Mouse (Mus musculus): ENCODE measurements around the gene Ttc8. TPM values are rescaled to one million over a fixed set of nuclear protein-coding genes. Genes with fewer than 3 reads are reported as not detected.
"Not testable (repeated sequence)": the region's sequence is repeated elsewhere in the genome, so short reads cannot be mapped to it uniquely, and the experiment has no call there.

Gene Ttc8
- polyA plus RNA-seq, 1 experiment from 2014 or later = 3.3 TPM

DNA sequence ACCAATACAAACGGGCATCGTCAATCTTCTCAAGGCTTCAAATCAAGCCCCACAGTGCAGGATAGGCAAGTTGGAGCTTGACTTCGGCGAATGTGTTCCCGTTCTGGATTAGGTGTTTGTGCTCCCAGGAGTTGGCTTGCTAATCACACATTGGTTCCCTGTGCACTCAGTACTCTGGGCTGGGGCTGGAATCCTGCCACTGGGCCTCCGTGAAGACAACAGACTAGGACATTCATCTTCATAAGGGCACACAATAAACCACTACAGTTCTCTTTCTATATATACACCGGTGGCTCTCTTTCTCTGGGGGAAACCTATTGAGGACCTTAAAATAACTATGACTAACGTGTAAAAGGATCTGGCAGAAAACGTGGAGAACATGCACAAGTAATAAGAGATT, 10.3 kb upstream of the Ttc8 start:
- Histone ChIP-seq H3K4me2 (no peak overlapping the region), H3K4me3 (replicated peaks) (no peak overlapping the region), H3K9ac (no peak overlapping the region), H3K27me3 (0 out of 2 replicates have a peak, but pooled peaks cover 3% of the 10 kb centered on the region), H3K4me1 (replicated peaks) (no peaks in the 10 kb centered on the region), H3K9me3 (replicated peaks) (no peaks in the 10 kb centered on the region), H3K36me3 (no peaks in the 10 kb centered on the region), H3K27ac (no peak overlapping the region)
- DNase-seq (no peak), ATAC-seq (ENCODE audit: low read depth) (no peak)
- WGBS (ENCODE audit: insufficient replicate concordance) = 62% methylated on average over 9 of the region's 9 CpGs

GRCm38 (mm10) chr12:98931174-98931573, 10.8 kb downstream of the Ttc8 start:
- Histone ChIP-seq H3K36me3 (no peaks in the 10 kb centered on the region), H3K4me2 (no peak overlapping the region), H3K4me3 (replicated peaks) (no peak overlapping the region), H3K9me3 (replicated peaks) (no peaks in the 10 kb centered on the region), H3K4me1 (replicated peaks) (no peaks in the 10 kb centered on the region), H3K27me3 (no peaks in the 10 kb centered on the region), H3K9ac (no peak overlapping the region), H3K27ac (no peak overlapping the region)
- no peak for DNase-seq
- no peak for ATAC-seq (ENCODE audit: low read depth)
- WGBS (ENCODE audit: insufficient replicate concordance) = 78% methylated on average over 4 of the region's 4 CpGs

DNA sequence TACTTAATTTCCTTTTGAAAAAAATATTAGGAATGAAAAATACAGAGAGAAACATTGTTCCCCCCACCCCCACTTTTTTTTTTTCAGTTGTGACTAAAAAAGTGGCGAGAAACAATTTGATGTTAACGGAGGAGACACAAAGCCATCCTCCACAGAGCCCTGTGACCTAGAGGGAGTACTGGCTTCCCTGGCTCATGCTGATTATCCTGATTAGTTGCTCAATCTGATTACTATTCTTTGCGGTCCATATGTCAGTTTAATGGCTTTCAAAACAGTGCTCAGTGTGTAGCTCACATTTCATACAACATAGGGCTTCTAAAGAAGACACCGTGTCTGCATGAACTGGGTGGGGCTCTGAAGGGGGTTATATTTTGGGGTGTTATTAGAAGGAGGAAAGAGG, 12.1 kb downstream of the Ttc8 start:
- Histone ChIP-seq H3K27ac (no peak overlapping the region), H3K4me2 (no peak overlapping the region), H3K36me3 (no peaks in the 10 kb centered on the region), H3K9ac (no peak overlapping the region), H3K4me3 (replicated peaks) (no peak overlapping the region), H3K4me1 (replicated peaks) (no peaks in the 10 kb centered on the region), H3K27me3 (no peaks in the 10 kb centered on the region), H3K9me3 (replicated peaks) (no peaks in the 10 kb centered on the region)
- no peak for DNase-seq
- WGBS (ENCODE audit: insufficient replicate concordance) = 68% methylated on average over 4 of the region's 4 CpGs
- no peak for ATAC-seq (ENCODE audit: low read depth)

DNA sequence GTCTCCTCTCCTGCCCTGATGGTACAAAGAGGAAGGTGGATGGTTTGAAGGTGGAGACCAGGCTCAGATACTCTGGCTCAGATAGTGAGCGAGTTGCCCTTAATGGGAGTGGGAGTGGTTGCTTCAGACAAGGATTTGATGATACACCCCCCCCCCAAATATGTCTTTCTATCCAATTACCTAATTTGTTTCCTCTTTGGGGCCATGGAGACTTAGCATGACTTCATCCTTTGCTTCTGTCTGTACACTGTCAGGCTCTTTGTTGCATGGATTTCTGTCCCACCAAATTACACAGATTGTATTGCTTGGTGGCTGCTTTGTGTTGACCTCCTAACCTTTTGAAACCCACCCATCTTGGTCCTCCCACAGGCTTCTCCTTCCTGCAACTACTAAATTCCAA, 12.5 kb downstream of the Ttc8 start:
- 92% methylated on average over 1 of the region's 1 CpGs for WGBS (ENCODE audit: insufficient replicate concordance)
- no peaks in the 10 kb centered on the region for H3K4me1 ChIP-seq (replicated peaks)
- H3K4me2 ChIP-seq = no peak overlapping the region
- H3K9ac ChIP-seq = no peak overlapping the region
- H3K27me3 ChIP-seq = no peaks in the 10 kb centered on the region
- DNase-seq = no peak
- no peak overlapping the region for H3K27ac ChIP-seq
- ATAC-seq (ENCODE audit: low read depth) = no peak
- no peaks in the 10 kb centered on the region for H3K36me3 ChIP-seq
- H3K4me3 ChIP-seq (replicated peaks) = no peak overlapping the region
- no peaks in the 10 kb centered on the region for H3K9me3 ChIP-seq (replicated peaks)

DNA sequence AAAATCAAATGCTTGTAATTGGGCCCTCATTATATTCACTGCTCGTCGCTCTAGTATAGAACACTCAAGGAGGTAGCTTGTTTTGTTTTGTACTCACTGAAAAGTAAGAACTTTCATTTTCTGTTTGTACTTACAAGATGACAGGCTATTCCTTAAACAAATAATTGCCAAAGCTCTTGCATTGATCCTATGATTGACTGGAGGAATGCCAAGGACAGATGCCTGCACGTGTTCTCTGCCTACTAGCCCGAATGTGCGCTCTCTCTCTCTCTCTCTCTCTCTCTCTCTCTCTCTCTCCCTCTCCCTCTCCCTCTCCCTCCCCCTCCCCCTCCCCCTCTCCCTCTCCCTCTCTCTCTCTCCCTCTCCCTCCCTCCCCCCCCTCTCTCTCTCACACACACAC, 30.9 kb downstream of the Ttc8 start:
- H3K9ac ChIP-seq; DNase-seq; H3K36me3 ChIP-seq; H3K4me3 ChIP-seq (replicated peaks); H3K9me3 ChIP-seq (replicated peaks); H3K4me2 ChIP-seq; H3K27ac ChIP-seq; H3K4me1 ChIP-seq (replicated peaks); ATAC-seq (ENCODE audit: low read depth); H3K27me3 ChIP-seq: not testable (repeated sequence)
- 69% methylated on average over 5 of the region's 5 CpGs for WGBS (ENCODE audit: insufficient replicate concordance)

DNA sequence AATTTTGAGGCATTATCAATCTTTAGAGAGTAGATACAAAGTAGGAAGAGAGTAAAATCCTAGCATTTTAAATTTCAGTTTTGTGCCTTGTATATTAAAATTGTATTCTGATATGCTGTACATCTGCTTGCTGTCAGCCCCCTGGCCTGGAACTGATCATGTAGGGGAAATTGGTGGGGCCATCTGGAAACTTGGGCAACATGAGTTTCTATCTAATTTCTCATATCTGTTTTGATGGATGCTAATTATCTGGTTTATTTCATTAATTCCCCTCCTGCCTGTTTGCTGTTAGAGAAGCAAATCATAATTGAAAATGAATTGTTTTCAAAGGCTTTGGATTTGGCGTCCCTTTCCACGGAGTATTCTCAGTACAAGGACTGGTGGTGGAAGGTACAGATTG, 36.6 kb downstream of the Ttc8 start:
- 63% methylated on average over 2 of the region's 2 CpGs for WGBS (ENCODE audit: insufficient replicate concordance)

DNA sequence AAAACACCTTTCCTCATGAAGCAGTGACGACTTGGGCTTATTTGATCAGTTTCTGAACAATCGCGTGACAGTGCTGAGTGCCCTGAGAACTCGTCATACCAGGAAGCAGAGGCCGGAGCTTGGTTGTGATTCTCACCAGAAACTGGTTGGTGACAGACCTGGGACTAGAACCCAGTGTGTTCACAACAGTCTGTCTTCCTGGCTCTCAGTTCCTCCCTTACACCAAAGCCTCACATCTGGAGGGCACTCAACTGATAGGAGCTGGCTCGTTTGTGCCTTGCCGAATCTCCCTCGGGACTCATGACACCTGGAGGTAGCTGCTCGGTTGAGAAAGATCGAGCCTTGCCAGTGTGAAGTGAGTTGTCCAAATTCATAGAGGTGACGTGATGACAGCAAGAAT, 37.1 kb downstream of the Ttc8 start:
- Histone ChIP-seq H3K36me3 (no peaks in the 10 kb centered on the region), H3K4me3 (replicated peaks) (no peak overlapping the region), H3K4me2 (no peak overlapping the region), H3K4me1 (replicated peaks) (no peaks in the 10 kb centered on the region), H3K27me3 (no peaks in the 10 kb centered on the region), H3K9ac (no peak overlapping the region), H3K9me3 (replicated peaks) (no peaks in the 10 kb centered on the region), H3K27ac (no peak overlapping the region)
- WGBS (ENCODE audit: insufficient replicate concordance) = 73% methylated on average over 11 of the region's 11 CpGs
- DNase-seq (no peak), ATAC-seq (ENCODE audit: low read depth) (no peak)

More for the DNA sequence above, 36.6 kb downstream of the Ttc8 start:
- H3K4me2 ChIP-seq = no peak overlapping the region
- H3K9me3 ChIP-seq (replicated peaks) = no peaks in the 10 kb centered on the region
- H3K4me3 ChIP-seq (replicated peaks) = no peak overlapping the region
- H3K27ac ChIP-seq = no peak overlapping the region
- H3K36me3 ChIP-seq = no peaks in the 10 kb centered on the region
- H3K4me1 ChIP-seq (replicated peaks) = no peaks in the 10 kb centered on the region
- no peaks in the 10 kb centered on the region for H3K27me3 ChIP-seq
- no peak overlapping the region for H3K9ac ChIP-seq
- ATAC-seq (ENCODE audit: low read depth) (no peak), DNase-seq (no peak)

GRCm38 (mm10) chr12:98961008-98961407, 40.6 kb downstream of the Ttc8 start:
- ATAC-seq (ENCODE audit: low read depth) = no peak
- WGBS (ENCODE audit: insufficient replicate concordance) = 71% methylated on average over 7 of the region's 7 CpGs
- DNase-seq = no peak
- Histone ChIP-seq H3K27ac (no peak overlapping the region), H3K9ac (no peak overlapping the region), H3K4me3 (replicated peaks) (no peak overlapping the region), H3K4me1 (replicated peaks) (no peaks in the 10 kb centered on the region), H3K4me2 (no peak overlapping the region), H3K36me3 (no peaks in the 10 kb centered on the region), H3K9me3 (replicated peaks) (no peaks in the 10 kb centered on the region), H3K27me3 (no peaks in the 10 kb centered on the region)

DNA sequence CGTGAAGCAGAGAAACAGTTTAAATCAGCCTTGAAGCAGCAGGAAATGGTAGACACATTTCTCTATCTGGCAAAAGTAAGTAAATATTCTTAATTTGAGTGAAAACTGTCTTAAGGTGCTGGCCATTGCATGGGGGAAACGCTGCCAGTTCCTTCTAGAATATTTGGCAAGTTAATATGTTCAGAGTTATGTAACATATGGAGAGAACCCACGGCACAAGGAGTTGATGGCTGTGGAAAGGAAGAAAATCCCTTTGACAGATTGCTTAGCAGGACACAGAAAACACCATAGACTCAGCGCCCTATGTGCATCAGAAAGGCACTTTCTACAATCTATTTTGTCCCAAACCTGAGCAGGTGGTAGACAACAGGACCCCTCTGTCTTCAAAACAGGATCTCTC, 41.0 kb downstream of the Ttc8 start:
- Histone ChIP-seq H3K4me1 (replicated peaks) (no peaks in the 10 kb centered on the region), H3K27me3 (no peaks in the 10 kb centered on the region), H3K4me3 (replicated peaks) (no peak overlapping the region), H3K27ac (no peak overlapping the region), H3K9me3 (replicated peaks) (no peaks in the 10 kb centered on the region), H3K36me3 (no peaks in the 10 kb centered on the region), H3K9ac (no peak overlapping the region), H3K4me2 (no peak overlapping the region)
- DNase-seq = no peak
- WGBS (ENCODE audit: insufficient replicate concordance) = 65% methylated on average over 4 of the region's 4 CpGs
- no peak for ATAC-seq (ENCODE audit: low read depth)

DNA sequence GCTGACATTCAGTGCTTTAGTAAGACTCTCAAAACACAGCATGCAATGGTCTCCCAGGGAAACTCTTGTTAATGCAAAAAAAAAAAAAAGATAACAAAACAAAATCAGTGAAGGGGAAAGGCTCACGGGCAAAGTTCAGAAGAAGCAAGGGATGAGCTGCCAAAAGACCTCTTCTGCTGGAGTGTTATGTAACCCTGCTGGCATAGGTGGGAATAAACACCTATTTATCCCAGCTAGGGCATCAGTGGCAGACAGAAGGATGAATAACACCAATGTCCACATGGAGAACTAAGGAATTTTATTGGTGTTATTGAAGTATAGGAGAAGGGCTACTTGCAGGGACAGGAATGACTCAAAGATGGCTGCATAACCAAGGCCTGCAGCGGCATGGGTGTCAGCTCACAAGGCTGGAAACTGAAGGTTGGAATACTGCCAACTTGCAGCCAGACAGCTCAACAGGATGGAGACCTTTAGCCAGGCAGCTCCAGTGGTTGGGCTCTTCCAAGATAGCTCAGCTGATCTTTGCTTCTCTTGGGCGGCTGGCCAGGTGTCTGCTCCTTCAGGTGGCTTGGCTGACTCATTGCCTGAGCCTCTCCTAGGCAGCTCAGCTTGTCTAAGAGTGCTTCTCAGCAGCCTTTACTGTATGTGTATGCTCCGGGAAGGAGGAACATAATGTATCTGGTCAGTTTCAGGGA, 45.2 kb downstream of the Ttc8 start:
- Histone ChIP-seq H3K27me3 (no peaks in the 10 kb centered on the region), H3K36me3 (no peaks in the 10 kb centered on the region), H3K4me1 (replicated peaks) (no peaks in the 10 kb centered on the region), H3K9me3 (replicated peaks) (no peaks in the 10 kb centered on the region), H3K9ac (no peak overlapping the region), H3K4me3 (replicated peaks) (no peak overlapping the region), H3K27ac (no peak overlapping the region), H3K4me2 (no peak overlapping the region)
- no peak for DNase-seq
- no peak for ATAC-seq (ENCODE audit: low read depth)
- 73% methylated on average over 4 of the region's 4 CpGs for WGBS (ENCODE audit: insufficient replicate concordance)

GRCm38 (mm10) chr12:98972291-98972690, 51.9 kb downstream of the Ttc8 start:
- H3K36me3 ChIP-seq = no peaks in the 10 kb centered on the region
- no peaks in the 10 kb centered on the region for H3K4me1 ChIP-seq (replicated peaks)
- WGBS (ENCODE audit: insufficient replicate concordance) = 81% methylated on average over 3 of the region's 3 CpGs
- no peak overlapping the region for H3K4me3 ChIP-seq (replicated peaks)
- H3K27me3 ChIP-seq = no peaks in the 10 kb centered on the region
- no peak overlapping the region for H3K27ac ChIP-seq
- DNase-seq (no peak), ATAC-seq (ENCODE audit: low read depth) (no peak)
- H3K4me2 ChIP-seq = no peak overlapping the region
- H3K9ac ChIP-seq = no peak overlapping the region
- no peaks in the 10 kb centered on the region for H3K9me3 ChIP-seq (replicated peaks)

DNA sequence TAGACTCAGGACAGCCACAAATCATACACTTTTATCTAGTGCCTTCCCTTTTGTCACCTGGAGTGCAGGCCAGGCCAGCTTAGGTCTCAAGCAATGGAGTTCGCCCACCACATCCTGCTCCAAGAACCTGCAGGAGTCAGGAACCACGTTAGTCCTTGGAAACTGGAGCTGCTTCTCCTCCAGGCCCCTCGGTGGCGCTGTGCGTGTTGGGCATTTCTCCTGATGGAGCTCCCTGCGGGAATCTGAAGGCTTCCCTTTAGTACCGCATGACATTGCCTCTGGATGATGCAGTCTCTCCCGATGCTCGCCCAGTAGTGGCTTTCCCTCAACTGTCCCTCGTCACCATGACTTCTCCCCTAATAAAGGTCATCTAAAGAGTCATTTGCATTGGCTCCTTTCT, 53.1 kb downstream of the Ttc8 start:
- Histone ChIP-seq H3K27ac (no peak overlapping the region), H3K9ac (no peak overlapping the region), H3K4me1 (replicated peaks) (no peaks in the 10 kb centered on the region), H3K4me2 (no peak overlapping the region), H3K36me3 (no peaks in the 10 kb centered on the region), H3K9me3 (replicated peaks) (no peaks in the 10 kb centered on the region), H3K4me3 (replicated peaks) (no peak overlapping the region), H3K27me3 (no peaks in the 10 kb centered on the region)
- 67% methylated on average over 10 of the region's 10 CpGs for whole genome bisulfite sequencing (ENCODE audit: insufficient replicate concordance)
- ATAC-seq (ENCODE audit: low read depth) = no peak
- DNase-seq = no peak
